Mouse (Mus musculus) urinary bladder, adult 2 months (tissue): ENCODE measurements around the gene Nxph4. TPM values are rescaled to one million over a fixed set of nuclear protein-coding genes. Genes with fewer than 3 reads are reported as not detected.

Experiments
- DNase-seq: peaks from one replicate; pipeline ENCODE4 v3.0.0; 2022; ENCODE audit warnings: low spot score
- polyA plus RNA-seq: library from polyadenylated mRNA; depleted of rRNA; stranded (reverse); fragments of >200 nt; gene quantifications from 2 replicates; pipeline ENCODE4 v1.2.3, GENCODE M21; 2012

Nxph4 gene
- polyA plus RNA-seq, 1 experiment, result 0.07 TPM

GRCm38 (mm10) chr10:127515271-127515982, 18.9 kb downstream of the Nxph4 start:
- no peak for DNase-seq

DNA sequence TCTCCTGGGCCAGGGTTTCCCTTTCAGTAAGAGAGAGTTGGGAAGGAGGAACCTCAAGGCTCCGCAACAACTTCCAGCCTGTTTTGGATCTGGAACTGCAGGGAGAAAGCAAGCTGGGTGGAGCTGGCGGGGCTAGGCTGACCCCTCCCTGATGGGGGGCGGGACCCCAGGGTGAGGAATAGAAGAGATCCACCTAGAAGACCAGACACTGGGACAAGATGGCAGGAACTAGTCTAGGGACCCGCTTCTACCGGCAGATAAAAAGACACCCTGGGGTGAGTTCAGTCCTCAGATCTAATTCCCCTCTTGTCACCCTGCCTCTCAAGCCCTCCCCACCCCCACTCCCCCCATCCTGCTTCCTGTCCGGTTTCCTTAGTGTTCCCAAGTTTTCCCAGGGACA, 19.6 kb downstream of the Nxph4 start, which contains the start of gene Ndufa4l2:
TSS of gene Ndufa4l2 (plus strand) at position 204 of the 400 bp plus-strand sequence.
- no peak for DNase-seq

- no peak for DNase-seq
Observed at GRCm38 (mm10) chr10:127514111-127514698, 20.2 kb downstream of the Nxph4 start.

DNA sequence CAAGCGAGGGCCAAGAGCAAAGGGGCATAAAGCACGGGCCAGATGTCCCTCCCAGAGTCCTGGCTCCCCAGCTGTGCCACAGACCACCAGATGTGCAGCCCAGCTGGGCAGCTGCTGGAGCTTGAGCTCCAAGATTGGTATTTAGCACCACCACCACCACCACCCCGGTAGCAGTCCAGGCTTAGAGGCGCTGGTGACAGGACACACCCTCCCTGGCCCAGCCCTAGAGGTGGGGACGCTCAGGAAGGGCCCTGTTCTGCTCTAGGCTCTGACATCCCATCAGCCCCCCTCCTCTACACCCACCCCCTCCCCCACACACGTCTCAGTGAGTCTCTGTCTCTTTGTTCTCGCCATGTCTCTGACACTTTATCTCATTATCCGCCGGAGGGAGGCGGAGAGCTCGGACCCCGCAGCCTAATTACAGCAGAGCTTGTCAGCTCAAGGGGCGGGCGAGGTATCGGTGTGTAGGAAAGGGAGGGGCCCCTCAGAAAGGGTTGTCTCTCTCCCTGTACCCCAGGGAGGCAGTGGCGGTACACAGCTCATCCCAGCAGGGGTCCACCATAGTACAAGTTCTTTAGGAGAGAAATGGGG, 20.8 kb downstream of the Nxph4 start:
- no peak for DNase-seq

DNA sequence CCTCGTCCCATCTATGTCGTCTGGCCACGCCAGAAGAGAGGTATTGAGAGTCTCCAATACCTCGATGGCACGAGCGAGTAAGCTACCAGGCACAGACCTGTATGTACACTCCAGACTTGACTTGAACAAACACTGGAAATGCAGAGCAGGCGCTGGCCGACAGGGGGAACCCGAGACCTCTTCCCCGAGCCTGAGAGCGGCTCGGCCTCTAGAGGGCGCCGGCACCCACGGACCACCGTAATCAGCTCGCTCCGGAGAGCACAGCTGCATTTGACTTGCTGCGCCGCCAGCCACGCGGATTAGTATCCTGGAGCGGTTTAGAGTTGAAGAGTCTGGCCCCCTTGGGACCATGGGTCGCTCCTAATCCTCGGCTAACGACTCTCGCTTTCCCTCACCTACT, 21.5 kb downstream of the Nxph4 start:
- peak; percentile 89 for DNase-seq

DNA sequence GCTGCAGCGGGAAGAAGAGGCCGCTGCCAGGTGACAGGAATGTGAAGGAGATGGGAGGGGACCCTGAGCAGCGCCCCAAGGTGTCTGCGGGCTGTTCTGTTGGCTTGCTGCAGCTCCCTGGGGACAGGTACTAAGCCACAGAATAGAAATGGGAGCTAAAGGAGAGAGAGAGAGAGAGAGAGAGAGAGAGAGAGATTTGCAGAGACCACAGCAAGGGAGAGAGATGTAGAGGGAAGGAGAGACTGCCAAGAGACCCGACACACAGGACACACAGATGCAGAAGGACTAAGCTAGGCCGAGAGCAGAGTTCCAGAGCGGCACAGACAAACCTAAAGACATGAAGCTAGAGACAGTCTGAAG, 22.1 kb downstream of the Nxph4 start:
- no peak for DNase-seq

DNA sequence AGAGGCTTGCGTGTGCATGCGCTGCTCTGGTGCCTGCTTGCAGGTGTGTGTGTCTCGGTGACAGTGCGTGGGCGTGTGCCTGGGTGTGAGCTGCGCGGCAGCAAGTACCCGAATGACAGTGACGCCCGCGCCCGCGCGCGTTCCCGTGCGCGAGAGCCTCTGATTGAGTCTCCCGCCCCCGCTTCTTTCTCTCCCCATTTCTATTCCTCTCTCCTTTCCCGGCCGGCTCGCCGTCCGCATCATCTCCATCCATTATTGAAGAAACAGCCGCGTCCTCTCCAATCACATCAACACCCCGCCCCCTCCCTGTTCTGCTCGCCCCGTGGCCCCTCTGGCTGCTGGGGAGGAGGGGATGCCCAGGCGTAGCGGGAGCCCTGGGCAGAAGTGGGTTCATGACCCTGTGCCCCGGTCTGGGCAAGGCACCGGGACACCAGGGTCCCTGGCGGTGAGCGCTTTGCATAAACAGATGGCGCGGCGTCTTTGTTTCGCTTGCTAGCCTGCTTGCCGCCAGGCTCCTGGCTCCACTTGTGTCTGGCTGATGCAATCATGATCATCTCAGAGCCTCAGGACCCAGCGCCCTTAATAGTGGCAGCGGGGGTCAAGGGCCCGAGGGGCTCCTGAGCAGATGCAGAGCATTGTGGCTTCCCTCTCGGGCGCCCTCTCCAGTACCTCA, 22.6 kb downstream of the Nxph4 start:
- DNase-seq, result no peak

DNA sequence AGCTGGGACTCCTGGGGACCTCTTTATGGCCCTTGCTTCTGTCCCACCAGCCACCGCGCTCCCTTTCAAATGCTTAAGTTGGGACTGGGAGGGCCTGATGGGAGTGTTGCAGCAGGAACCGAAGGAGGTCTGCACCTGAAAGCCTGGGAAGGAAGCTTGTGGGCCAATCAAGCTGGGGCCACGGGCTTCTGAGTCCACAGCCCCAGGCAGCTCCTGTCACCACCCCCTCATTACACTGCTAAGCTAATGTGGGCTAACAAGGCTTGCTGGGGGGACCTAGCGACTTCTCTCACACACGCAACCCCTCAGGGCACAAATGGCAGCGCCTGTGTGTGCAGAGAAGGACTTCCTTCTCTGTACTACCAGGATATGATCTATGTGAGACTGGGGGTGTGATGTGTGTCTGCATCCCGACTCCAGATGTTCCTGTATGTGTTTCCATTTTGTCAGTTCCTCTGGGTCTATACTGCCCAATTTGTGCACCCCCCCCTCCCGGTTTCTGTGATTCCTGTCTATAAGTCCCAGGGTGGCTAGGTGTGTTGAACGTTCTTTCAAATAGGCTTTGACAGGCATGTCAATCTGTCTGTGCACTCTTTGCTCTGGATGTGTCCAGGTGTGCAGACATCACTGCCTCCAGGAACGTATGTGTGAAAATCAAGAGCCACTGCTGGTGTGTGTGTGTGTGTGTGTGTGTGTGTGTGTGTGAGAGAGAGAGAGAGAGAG, 23.3 kb downstream of the Nxph4 start:
- no peak for DNase-seq

DNA sequence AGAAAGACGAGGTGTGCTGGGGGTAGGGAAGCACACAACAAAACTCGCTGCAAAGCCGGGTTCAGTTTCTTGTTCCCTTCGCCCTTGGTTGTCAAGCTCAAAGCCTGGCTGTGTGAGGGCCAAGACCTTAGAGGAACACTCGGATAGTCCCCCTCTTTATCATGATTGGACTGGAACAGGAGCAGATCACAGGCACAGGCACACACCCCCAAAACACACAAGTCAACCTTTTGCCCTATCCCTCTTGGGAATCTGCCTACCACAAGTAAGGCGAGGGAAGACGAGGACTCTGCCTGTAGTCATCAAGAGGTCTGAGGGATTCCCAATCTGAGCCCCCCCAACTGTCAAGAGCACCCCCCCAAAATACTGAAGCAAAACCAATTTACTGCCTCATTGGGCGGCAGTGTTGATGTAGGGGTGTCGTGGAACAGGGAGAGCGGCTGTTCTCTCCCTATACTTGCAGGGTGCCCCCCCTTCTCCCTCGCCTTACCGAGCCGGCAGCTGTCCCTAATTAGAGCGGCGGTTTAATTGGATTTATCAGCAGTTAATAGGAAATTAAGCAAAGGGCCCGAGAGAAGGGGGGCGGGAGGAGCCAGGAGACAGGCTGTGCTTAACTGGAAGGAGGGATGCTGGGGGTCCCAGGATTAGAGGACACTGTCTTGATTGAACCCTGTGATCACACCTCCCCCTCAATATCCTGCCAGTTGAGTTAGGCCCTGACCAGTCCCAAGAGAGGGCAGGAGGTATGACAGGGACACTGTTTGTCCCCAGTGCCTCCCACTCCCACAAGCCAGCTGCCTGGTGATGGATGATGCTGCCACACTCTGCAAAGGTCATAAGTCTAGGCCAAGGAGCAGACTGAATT, 24.3 kb downstream of the Nxph4 start:
- no peak for DNase-seq

- DNase-seq, result peak; percentile 69
Observed at GRCm38 (mm10) chr10:127509051-127509836, 25.1 kb downstream of the Nxph4 start.

DNA sequence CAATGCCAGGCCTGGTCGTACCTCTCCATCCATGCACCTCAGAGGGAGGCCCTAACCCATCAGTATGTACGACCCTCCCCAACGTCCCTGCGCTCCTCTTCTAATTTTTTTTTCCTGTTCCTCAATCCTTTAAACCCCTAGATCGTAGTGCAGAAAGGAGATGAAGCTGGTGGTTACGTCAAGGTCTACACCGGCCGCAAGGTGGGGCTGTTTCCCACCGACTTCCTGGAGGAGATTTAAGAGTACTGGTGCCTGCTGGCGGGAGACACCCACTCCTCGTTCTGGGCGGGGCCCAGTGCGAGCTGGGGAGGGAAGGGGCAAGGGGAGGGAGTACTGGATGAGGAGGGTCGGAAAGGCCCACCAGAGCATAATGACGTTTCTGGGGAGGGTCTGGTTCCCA, 26.1 kb downstream of the Nxph4 start:
- no peak for DNase-seq

- DNase-seq, result no peak
Observed at GRCm38 (mm10) chr10:127500894-127501893, 33.2 kb downstream of the Nxph4 start, which contains the start of gene Stac3. Stac3 (plus strand) TSS chr10:127501686.

DNA sequence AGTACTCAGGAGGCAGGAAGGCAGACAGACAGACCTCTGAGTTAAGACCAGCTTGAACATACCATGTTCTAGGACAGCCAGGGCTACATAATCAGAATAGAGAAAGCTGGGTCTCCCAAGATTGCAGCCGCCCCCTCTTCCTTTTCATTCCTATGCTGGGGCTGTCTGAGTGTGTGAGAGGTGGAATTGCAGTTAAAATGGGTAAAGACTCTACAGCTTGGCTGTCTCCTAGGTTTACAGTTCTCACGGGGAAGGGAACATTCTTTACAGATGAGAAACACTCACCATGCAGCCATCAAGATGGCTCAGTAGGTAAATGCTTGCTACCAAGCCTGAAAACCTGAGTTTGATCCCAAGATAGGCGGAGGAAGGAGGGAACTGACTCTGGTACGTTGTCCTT, 34.3 kb downstream of the Nxph4 start:
- DNase-seq, result no peak

DNA sequence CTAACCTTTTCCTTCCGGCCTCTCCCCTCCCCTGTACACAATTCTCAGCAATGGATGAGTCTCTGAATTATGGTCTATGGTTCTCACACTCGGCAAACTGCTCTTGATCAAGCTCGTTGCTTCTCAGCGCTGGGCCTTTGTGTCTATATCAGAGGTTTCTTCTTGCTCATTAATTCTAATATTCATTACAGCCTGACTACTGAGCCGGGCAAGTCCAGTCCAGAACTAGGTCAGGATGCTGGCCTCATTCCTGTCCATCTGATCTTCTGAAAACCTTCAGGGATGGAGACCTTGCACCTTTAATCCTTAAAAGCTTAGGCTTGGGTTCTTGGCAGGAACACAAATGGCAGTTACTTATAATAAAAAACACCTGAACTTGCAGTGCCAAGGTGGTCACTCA, 34.8 kb downstream of the Nxph4 start:
- no peak for DNase-seq

- no peak for DNase-seq
Observed at GRCm38 (mm10) chr10:127496156-127496555, 38.2 kb downstream of the Nxph4 start.

GRCm38 (mm10) chr10:127492118-127492517, 42.2 kb downstream of the Nxph4 start:
- no peak for DNase-seq

DNA sequence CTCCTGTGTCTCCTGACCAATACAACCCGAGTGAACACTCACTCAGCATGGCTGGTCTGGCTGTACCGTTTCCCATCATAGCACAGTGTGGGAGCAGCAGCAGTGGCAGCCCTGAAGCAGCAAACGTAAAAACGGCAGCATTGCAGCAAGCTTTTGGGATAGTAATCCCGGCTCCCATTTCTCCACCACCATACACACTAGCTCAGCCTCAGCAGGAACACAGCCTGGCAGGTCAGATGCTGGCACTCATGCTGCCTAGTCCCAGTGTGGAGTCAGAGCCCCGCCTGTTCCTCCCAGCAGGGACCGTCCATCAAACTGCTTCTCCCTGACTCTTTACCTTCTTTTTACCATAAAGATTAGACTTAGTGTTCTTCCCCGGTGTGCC, 43.2 kb downstream of the Nxph4 start:
- DNase-seq, result no peak

DNA sequence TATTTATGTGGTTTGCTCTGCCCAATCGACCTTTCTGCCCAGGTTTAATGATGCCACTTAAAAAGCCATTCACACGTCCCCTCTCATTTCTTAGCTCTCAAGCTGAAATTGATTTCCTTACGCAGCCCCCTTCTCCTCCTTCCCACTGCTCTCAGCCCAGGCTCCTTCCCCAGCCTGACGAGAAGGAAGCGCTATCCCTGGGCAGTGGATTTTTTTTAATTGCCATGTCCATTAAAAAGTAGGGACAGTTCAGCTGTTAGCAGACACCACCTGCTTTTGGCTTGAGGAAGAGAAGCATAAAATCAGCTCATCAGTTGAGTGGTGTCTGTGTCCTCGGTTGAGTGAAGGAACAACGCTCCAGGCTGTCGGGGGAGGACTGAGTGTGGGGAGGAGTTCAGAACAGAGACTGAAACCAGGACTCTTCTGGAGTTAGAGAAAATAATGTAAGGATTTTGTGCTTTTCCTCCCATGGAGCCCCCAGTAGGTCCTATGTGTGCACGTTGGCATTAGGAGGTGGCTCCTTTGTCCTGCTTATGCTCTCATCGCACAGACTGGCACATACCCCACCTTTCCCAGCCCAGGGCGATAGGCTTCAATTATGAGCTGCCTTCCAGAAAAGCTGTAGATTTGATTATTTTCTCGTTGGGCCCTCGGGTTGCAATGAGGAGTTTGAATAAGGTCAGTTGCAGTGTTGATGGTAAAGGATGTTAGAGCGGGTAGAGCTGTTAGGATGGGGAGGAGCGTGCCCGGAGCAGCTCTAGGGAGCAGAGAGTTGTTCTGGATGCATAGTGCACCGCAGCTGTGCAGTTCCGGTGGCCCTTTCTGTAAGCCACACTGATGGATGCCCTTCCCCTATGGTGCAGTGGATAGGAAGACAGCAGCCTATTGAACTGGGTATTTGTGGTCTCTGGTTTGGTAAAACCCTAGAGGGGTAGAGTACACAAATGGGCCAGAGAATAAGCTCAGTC, 43.9 kb downstream of the Nxph4 start:
- no peak for DNase-seq
